Mouse (Mus musculus) intestine, embryonic 14.5 days (tissue): ENCODE data around the gene Zbtb20. TPM values are rescaled to one million over a fixed set of nuclear protein-coding genes. Genes with fewer than 3 reads are reported as not detected.

Source experiments
- ATAC-seq: fragments of 200-750 bp; cut with Nextera tagmentation; replicated peaks from 2 replicates; pipeline ENCODE4 v1.8.0; 2017; ENCODE audit warnings: low read depth, moderate number of reproducible peaks, moderate TSS enrichment, moderate library complexity; ENCODE audit not compliant: low FRiP score, low TSS enrichment
- DNase-seq: peaks from one replicate; pipeline ENCODE4 v3.0.0-alpha.2; 2018; ENCODE audit warnings: low spot score
- H3K27ac ChIP-seq: fragments of 300-500 bp; sonication (generic); 2 replicates; pipeline ENCODE4 v1.5.1; 2014; ENCODE audit warnings: low read depth, mild to moderate bottlenecking, control low read depth
- H3K27me3 ChIP-seq: fragments of 300-500 bp; sonication (generic); replicated peaks from 2 replicates; pipeline ENCODE4 v1.6.1; 2014; ENCODE audit warnings: low read length, control low read depth; ENCODE audit not compliant: control insufficient read depth, insufficient read depth
- H3K36me3 ChIP-seq: fragments of 300-500 bp; sonication (generic); 2 replicates; pipeline ENCODE4 v1.6.1; 2014; ENCODE audit warnings: low read length, control low read depth; ENCODE audit not compliant: control insufficient read depth, insufficient read depth
- H3K4me1 ChIP-seq: fragments of 300-500 bp; sonication (generic); replicated peaks from 2 replicates; pipeline ENCODE4 v1.6.1; 2014; ENCODE audit warnings: low read length, control low read depth, mixed read lengths; ENCODE audit not compliant: control insufficient read depth, insufficient read depth
- H3K4me2 ChIP-seq: fragments of 300-500 bp; sonication (generic); 2 replicates; pipeline ENCODE4 v1.6.1; 2014; ENCODE audit warnings: low read length
- H3K4me3 ChIP-seq: fragments of 300-500 bp; sonication (generic); 2 replicates; pipeline ENCODE4 v1.5.1; 2014; ENCODE audit warnings: low read depth, low read length, control low read depth, mixed read lengths
- H3K9ac ChIP-seq: fragments of 300-500 bp; sonication (generic); 2 replicates; pipeline ENCODE4 v1.6.1; 2014; ENCODE audit warnings: mild to moderate bottlenecking, low read length
- H3K9me3 ChIP-seq: fragments of 300-500 bp; sonication (generic); 2 replicates; pipeline ENCODE4 v1.6.1; 2016; ENCODE audit warnings: low read length, control low read depth; ENCODE audit not compliant: control insufficient read depth
- WGBS: fragments of 180-500 bp; shearing (Covaris S2); extraction: QIAGEN DNeasy Blood & Tissue Kit; methylation state at CpG from one replicate; pipeline ENCODE4 v1.1.7; 2014; 5-methylcytosine and 5-hydroxymethylcytosine counted together
- polyA plus RNA-seq: library from polyadenylated mRNA; unstranded; fragments of >200 nt; fragmentation: Nextera tagmentation; extraction: Ambion mirVana; gene quantifications from 2 replicates; pipeline ENCODE4 v1.2.1, GENCODE M21; 2014

The Zbtb20 gene
- polyA plus RNA-seq, 1 experiment from 2014 or later = 27.3 TPM

DNA sequence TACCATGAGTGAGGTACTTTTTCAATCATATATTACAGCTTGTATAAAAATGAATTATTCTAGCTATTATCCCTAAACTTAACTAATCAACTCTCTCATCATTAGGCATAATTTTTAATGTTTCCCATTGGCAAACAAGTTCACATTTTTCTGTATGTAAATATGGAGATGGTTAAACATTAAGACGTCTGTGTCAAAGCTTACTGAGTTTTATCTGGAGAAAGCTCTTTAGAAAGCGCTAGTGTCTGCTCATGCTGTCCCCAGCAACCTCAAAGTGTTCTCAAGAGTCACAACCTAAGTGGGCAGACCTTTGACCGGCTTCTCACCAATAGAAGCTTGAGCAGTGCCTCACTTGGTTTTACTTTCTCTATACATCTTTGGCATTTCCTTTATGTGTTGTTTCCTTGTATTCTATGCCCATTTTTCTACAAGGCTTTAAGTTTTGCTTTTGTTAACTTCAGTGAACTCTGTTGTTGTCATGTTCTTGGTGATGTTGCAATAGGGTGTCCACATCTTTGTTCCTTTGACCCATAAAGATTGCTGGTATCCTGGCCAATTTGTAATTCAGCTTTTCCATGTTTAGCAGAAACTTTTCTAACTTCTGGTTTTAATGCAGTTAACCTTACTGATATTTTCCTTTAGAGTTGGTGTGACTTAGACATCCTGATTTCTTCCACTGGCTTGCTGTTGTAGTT is 522.1 kb downstream of the Zbtb20 start:
- WGBS = 79% methylated on average over 3 of the region's 3 CpGs
- H3K9ac ChIP-seq = no peak overlapping the region
- DNase-seq = no peak
- ATAC-seq = no peak
- no peak overlapping the region for H3K27ac ChIP-seq
- no peaks in the 10 kb centered on the region for H3K4me1 ChIP-seq
- H3K4me3 ChIP-seq = no peak overlapping the region
- no peaks in the 10 kb centered on the region for H3K27me3 ChIP-seq
- H3K4me2 ChIP-seq = no peak overlapping the region
- no peaks in the 10 kb centered on the region for H3K9me3 ChIP-seq
- H3K36me3 ChIP-seq = no peaks in the 10 kb centered on the region

DNA sequence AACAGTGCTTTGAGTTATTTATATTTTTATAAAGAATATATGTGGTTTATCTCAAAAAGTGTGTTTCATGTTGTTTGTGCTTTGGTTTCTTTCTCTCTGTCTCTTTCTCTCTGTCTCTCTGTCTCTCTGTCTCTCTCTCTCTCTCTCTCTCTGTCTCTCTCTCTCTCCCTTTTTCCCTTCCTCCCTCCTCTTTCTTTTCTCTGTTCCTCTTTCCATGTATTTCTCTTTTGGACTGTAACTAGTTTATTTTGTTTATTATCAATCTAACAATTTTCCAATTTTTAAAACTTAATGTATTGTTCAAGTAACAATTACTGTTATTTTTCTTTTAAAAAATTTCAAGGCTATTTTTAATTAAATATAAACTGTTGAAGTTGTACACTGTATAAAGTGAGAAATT is 523.7 kb downstream of the Zbtb20 start:
- no peak overlapping the region for H3K4me3 ChIP-seq
- H3K36me3 ChIP-seq = no peaks in the 10 kb centered on the region
- H3K9ac ChIP-seq = no peak overlapping the region
- ATAC-seq (no peak), DNase-seq (no peak)
- no peaks in the 10 kb centered on the region for H3K4me1 ChIP-seq
- H3K4me2 ChIP-seq = no peak overlapping the region
- H3K27ac ChIP-seq = no peak overlapping the region
- no peaks in the 10 kb centered on the region for H3K27me3 ChIP-seq
- H3K9me3 ChIP-seq = no peaks in the 10 kb centered on the region

DNA sequence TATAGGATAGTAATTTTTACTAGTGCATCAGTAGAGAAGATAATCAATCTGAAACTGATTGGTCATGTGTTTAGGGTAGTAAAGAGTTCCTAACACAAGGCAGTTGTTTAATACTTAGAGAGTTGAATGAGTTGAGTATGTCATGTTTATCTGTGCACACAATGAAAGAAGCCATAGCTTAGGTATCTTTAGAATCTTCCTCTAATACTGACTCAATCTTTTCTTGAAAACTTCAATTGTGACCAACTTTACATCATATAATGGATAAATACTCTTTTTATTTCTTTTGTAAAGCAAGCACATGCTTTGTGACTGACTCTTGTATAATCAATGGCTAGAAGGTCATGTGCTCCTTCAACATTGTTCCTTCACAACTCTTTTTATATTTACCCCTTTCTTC is 524.4 kb downstream of the Zbtb20 start:
- Histone ChIP-seq H3K27ac (no peak overlapping the region), H3K9ac (no peak overlapping the region)

DNA sequence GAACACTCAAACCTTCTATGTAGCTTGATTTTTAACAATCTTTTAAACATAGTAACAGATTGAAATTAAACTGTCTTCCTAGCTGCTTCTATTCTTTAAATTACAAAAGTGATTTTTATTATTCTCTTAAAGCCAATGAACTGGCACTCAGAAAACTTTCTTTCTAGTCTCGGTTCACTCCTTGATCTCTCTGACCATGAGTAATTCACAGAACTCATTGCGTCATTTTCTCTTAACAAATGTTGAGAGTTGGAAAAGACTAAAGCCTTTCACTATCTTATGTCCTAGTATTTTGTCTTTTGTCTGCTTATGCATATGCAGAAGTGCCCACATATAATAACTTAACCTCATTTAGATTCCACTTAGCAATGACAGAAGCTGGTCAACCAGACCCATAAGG is 525.3 kb downstream of the Zbtb20 start:
- no peak for DNase-seq
- Histone ChIP-seq H3K27me3 (no peaks in the 10 kb centered on the region), H3K36me3 (no peaks in the 10 kb centered on the region), H3K4me1 (no peaks in the 10 kb centered on the region), H3K9ac (no peak overlapping the region), H3K4me3 (no peak overlapping the region), H3K27ac (no peak overlapping the region), H3K4me2 (no peak overlapping the region), H3K9me3 (no peaks in the 10 kb centered on the region)
- WGBS = 80% methylated on average over 2 of the region's 2 CpGs
- ATAC-seq = no peak

More for the DNA sequence above, 524.4 kb downstream of the Zbtb20 start:
- H3K9me3 ChIP-seq = no peaks in the 10 kb centered on the region
- ATAC-seq (no peak), DNase-seq (no peak)
- H3K36me3 ChIP-seq = no peaks in the 10 kb centered on the region
- no peak overlapping the region for H3K4me3 ChIP-seq
- no peak overlapping the region for H3K4me2 ChIP-seq
- H3K4me1 ChIP-seq = no peaks in the 10 kb centered on the region
- no peaks in the 10 kb centered on the region for H3K27me3 ChIP-seq

DNA sequence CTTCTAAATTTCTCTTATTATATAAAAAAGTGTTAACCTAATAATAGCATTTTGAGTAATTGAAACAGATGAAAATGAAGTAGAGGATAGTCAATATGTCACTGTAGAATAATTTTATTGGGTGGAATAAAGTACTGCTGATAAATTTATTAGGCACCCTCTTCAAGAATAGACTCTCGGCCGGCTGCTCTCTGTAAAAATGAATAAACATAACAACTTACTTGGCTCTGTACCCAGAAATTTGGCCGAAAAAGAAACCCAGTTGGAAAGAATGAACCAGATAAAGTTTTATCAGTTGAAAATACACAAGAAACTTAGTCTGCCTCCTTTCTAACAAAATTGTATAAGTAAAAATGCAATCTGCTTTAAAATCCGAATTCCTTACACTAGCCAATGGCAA is 527.2 kb downstream of the Zbtb20 start:
- Histone ChIP-seq H3K9ac (no peak overlapping the region), H3K4me3 (no peak overlapping the region), H3K27me3 (no peaks in the 10 kb centered on the region), H3K4me2 (no peak overlapping the region), H3K9me3 (no peaks in the 10 kb centered on the region), H3K36me3 (no peaks in the 10 kb centered on the region), H3K27ac (no peak overlapping the region), H3K4me1 (no peaks in the 10 kb centered on the region)
- 40% methylated on average over 4 of the region's 4 CpGs for WGBS
- ATAC-seq (no peak), DNase-seq (no peak)

DNA sequence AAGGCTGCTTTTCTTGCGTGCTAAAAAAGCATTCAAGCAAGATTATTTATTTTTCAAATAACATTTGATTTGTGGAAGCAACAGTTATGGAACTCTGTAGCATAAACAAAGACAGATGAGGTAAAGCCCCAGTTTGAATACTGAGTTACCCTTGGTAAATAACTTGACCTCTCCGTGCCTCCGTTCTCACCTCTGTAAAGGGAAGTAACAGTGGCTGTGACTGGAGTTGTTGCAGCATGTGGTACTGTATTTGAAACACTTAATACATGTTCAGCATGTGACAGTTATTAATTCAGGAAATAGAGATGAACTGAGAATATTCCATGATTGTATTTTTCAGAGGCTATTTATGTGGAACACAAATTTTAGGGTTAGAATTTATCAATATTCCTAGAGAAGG is 529.4 kb downstream of the Zbtb20 start:
- Histone ChIP-seq H3K27me3 (no peaks in the 10 kb centered on the region), H3K9me3 (no peaks in the 10 kb centered on the region), H3K27ac (no peak overlapping the region), H3K4me1 (no peaks in the 10 kb centered on the region), H3K4me2 (no peak overlapping the region), H3K36me3 (no peaks in the 10 kb centered on the region), H3K9ac (no peak overlapping the region), H3K4me3 (no peak overlapping the region)
- DNase-seq (no peak), ATAC-seq (no peak)
- WGBS = 84% methylated on average over 3 of the region's 3 CpGs

- no peaks in the 10 kb centered on the region for H3K4me1 ChIP-seq
- ATAC-seq = no peak
- H3K9ac ChIP-seq = no peak overlapping the region
- no peaks in the 10 kb centered on the region for H3K27me3 ChIP-seq
- H3K27ac ChIP-seq = no peak overlapping the region
- H3K36me3 ChIP-seq = no peaks in the 10 kb centered on the region
- H3K4me3 ChIP-seq = no peak overlapping the region
- no peaks in the 10 kb centered on the region for H3K9me3 ChIP-seq
- DNase-seq = no peak
- no peak overlapping the region for H3K4me2 ChIP-seq
- WGBS = 63% methylated on average over 2 of the region's 2 CpGs
Measured at GRCm38 (mm10) chr16:43407594-43408142, 532.0 kb downstream of the Zbtb20 start.

DNA sequence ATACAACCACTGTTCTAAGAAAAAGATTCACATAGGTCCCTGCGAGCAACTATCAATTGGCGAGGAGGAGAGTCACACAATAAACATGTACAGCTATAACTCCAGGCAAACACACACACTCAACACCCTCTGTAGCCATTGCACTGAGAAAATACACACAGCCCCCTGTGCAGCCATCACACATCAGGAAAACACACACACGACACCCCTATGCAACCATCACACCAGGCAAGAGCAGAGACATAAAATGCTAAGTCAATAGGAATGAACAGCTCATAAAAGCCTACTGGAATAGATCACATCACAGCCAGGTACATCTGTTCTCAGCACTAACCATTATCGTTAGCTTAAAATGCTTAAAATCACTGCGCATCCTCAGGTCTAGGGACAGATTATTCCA is 532.9 kb downstream of the Zbtb20 start:
- H3K4me2 ChIP-seq = no peak overlapping the region
- WGBS = 86% methylated on average over 5 of the region's 5 CpGs

More for the DNA sequence above, 532.9 kb downstream of the Zbtb20 start:
- Histone ChIP-seq H3K27ac (no peak overlapping the region), H3K36me3 (no peaks in the 10 kb centered on the region), H3K4me1 (no peaks in the 10 kb centered on the region), H3K4me3 (no peak overlapping the region), H3K27me3 (no peaks in the 10 kb centered on the region), H3K9me3 (no peaks in the 10 kb centered on the region), H3K9ac (no peak overlapping the region)
- DNase-seq (no peak), ATAC-seq (no peak)
